Mouse (Mus musculus): ENCODE results near the gene Dleu7.

The Dleu7 gene

GRCm38 (mm10) chr14:62288731-62289130, 4.1 kb downstream of the Dleu7 start:
- no peak for DNase-seq (ENCODE audit: extremely low spot score, low spot score)

DNA sequence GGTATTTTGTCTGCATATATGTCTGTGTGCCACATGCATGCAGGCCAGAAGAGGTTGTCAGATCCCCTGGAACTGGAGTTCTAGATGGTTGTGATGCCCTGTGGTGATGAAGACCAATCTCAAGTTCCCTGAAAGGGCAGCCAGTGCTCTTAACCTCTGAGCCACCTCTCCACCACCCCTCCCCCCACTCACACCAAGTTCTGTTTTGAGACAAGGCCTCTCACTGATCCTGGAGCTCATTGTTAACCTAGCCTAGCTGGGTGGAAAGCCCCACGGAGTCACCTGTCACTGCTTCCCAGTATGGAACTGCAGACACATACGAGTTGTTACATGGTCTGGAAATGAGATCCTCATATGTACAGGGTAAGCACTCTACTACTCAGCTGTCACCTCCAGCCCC, 9.9 kb downstream of the Dleu7 start:
- DNase-seq (ENCODE audit: extremely low spot score, low spot score) = no peak

DNA sequence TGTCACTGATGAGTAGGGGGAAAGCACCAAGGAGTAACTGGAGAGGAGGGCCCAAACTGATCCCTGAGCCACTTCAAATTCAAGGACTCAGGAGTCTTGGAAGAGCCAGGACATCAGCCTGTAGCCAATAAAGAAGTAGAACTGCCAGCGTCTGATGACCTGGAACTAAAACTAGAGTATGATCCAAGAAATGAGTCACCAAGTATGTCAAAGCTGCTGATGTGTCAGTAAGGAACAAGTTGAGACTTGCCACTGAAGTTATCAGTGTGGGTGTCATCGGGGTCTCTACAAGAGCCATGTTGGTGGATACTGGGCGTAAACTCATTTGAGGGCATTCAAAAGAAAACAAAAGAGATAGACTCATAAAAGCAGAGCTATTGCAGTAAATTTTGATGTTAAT, 19.2 kb downstream of the Dleu7 start:
- no peak for DNase-seq (ENCODE audit: extremely low spot score, low spot score)

DNA sequence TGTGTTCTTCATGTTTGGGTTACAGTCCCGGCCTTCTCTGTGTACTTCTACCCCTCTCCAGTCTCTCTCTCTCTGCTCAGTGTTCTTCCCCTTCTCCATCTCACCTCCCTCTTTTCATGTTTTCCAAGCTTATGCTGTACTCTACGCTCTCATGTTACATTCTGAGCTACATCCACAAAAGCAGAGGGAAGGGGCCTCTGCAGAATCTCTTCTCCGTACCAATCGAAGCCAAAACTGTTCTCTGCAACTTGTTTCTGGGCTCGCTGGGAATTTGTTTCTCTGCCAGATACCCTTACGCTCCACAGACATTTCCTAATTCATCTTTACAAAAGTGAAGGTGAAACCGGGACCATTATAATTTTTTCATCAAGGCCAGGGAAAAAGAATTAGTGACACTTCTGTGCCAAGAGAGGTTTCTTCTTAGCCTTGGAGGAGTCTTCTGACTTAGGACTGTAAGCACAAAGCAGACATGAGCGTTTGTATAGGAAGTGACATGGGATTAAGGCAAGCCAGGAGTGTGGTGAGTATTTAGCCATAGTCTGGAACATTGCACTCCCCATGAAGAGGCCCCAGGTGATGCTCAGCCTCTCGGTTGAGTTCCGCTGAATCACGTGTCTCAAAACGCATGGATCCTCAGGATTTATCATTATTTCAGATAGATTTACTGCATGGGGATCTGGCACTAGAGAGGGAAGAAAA, 22.0 kb downstream of the Dleu7 start:
- DNase-seq (ENCODE audit: extremely low spot score, low spot score) = no peak

DNA sequence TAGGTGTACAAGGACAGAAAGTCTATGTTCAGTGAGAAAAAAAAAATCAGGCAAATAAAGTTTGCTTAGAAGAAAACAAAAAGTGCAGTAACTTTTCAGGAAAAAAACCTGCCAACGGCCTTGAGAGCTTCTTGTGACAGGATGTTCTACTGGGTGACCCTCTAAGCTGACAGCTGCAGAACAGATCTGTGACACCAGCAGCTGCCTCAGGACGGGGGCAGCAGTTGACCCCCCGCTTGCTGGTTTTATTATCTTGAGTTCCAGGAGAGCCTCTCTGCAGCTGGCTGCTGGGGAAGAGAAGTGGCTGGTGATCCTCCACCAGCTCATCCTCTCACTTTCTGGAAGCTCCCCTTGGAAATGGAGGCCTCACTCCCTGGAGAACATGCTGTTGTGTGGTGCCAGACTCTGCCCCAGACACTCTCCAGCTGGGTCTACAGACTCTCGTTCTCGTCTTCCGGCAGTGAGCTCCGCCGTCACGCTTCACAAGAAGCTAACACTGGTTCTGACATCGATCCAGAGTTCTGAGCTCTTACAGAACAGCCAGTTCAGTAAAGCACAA, 33.8 kb downstream of the Dleu7 start:
- no peak for DNase-seq (ENCODE audit: extremely low spot score, low spot score)

- DNase-seq (ENCODE audit: extremely low spot score, low spot score) = no peak
Measured at GRCm38 (mm10) chr14:62258125-62258524, 34.7 kb downstream of the Dleu7 start.

DNA sequence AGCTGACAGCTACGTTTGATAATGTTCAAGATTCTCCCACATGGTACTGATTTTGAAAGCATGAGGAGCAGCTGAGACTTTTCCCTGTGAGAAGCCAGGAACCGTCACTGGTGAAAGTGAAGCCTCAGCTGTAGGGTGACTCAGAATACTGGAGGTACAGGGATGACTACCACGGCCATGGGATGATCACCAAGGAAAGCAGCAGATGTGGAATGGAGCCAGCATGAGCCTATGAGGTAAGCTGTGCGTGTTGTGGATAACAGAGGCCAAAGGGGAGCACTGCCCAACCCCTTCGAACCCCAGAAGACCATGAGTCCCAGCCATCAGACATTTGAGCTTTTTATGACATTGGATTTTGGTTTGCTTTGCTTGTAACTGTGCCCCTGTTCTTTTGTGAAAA, 36.8 kb downstream of the Dleu7 start:
- no peak for DNase-seq (ENCODE audit: extremely low spot score, low spot score)

GRCm38 (mm10) chr14:62254371-62254770, 38.5 kb downstream of the Dleu7 start:
- no peak for DNase-seq (ENCODE audit: extremely low spot score, low spot score)

- peak; percentile 62 for DNase-seq (ENCODE audit: extremely low spot score, low spot score)
Measured at GRCm38 (mm10) chr14:62251999-62252398, 40.8 kb downstream of the Dleu7 start.

DNA sequence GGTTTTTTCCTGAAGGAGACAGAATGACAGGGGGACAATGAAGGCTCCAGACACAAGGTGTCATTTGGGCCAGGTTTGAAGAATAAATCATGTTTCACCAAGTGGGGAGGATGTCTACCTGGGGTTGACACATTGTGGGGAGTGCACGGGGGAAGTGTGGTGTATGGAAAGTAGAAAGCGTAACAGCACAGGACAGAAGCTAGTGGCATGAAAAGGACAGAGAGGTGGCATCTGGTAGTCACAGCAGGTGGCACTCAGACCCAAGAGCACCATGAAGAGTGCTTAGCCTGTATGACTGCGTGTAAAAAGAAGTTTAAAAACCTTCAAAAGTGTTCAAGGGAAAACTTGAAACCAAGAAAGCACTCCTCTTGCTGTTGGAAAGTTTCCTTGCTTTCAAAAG, 42.8 kb downstream of the Dleu7 start:
- no peak for DNase-seq (ENCODE audit: extremely low spot score, low spot score)

GRCm38 (mm10) chr14:62249251-62249650, 43.6 kb downstream of the Dleu7 start:
- DNase-seq (ENCODE audit: extremely low spot score, low spot score) = no peak

DNA sequence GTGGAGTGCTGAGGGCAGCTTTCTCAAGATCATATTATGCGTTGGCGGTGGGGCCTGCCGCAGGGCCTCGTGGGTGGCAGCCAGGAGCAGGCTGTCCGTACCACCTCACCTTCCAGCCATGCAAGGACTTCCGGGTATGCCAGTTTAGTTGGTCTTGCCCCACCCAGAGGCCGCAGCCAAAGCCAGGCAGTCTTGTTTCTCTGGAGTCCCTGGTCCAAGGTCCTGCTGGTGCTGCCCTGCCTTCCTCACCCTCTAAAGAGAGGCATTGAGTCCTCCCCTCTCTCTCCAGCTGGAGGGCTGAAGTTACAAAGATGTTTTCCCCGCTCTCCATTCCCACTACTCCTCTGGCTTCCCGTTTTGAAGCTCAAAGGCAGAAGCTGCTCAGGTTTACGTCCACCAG, 44.1 kb downstream of the Dleu7 start:
- no peak for DNase-seq (ENCODE audit: extremely low spot score, low spot score)

GRCm38 (mm10) chr14:62248345-62248744, 44.5 kb downstream of the Dleu7 start:
- DNase-seq (ENCODE audit: extremely low spot score, low spot score) = no peak

DNA sequence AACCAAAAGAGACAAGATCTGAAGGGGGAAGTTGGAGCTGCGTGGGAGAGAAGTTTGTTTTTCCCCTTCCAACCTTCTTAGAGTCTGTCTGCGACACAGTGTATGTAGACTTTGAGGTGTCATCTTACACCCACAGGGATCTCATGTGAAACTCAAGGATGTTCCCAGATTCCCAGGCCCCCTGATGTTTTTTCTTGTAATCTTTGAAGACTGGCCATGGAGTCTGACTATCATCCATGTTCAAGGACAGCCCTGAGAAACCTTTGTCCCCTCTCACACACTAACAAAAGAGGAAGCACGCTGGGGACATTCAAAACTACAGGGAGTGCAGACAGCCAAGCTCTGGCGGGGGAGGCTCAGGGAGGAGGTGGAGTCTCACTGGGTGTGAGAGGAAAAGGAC, 47.3 kb downstream of the Dleu7 start:
- DNase-seq (ENCODE audit: extremely low spot score, low spot score) = no peak

GRCm38 (mm10) chr14:62243530-62243929, 49.3 kb downstream of the Dleu7 start:
- DNase-seq (ENCODE audit: extremely low spot score, low spot score) = no peak

GRCm38 (mm10) chr14:62235969-62236368, 56.9 kb downstream of the Dleu7 start:
- no peak for DNase-seq (ENCODE audit: extremely low spot score, low spot score)

DNA sequence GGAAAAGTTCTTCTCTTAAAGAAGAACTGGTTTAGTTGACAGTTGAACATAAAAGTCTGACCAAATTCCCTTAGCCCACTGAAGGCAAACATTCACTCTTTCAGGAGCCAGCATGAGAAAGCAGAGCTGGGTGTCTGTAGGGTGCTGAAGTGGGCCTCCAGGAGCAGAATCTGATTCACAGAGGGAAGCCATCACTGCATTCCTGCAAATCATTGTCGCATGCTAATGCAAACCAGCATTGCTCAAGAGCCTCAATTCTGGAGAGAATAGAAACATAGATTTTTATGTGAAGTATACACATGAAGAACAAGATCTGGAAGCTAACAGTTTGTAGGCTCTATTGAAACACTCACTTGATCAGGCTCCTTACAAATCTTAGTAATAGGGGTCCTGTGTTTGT, 57.6 kb downstream of the Dleu7 start:
- DNase-seq (ENCODE audit: extremely low spot score, low spot score) = no peak

GRCm38 (mm10) chr14:62230968-62231367, 61.9 kb downstream of the Dleu7 start:
- DNase-seq (ENCODE audit: extremely low spot score, low spot score) = no peak

GRCm38 (mm10) chr14:62227101-62227500, 65.7 kb downstream of the Dleu7 start:
- no peak for DNase-seq (ENCODE audit: extremely low spot score, low spot score)

DNA sequence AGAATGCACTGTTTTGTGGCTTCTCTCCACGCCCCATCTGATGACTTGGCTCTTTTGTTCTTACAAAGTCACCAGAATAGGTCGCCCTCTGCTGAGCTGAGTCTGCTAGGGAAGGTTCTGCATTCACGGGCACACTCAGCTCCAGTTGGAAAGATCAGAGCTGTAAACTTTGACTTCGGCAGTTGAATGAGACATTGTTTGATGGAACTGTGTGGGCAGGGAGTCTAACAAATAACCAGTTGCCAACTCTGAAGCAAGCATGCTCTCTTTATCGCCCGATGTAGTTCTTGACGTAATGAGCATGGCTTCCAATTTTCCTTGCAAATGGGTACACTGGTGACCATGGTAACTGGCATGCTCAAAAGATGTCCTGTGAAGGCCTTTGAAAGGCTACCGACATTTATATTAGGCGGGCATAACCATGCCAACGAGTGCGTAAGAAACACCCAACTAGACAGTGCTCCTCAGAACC, 66.2 kb downstream of the Dleu7 start:
- no peak for DNase-seq (ENCODE audit: extremely low spot score, low spot score)

Data from neural tube, embryonic 10.5 days (tissue).